Mouse (Mus musculus) T-helper 1 cell (primary cell): ENCODE results near the gene Cd247.

Experiments used
- in situ Hi-C: fragments of 300-600 bp; cut with MboI, MseI; formaldehyde crosslinking; loops from one replicate; pipeline ENCODE4 v1.15.1; 2025; ENCODE audit warnings: high pct_unique_total_duplicates

Gene Cd247

DNA sequence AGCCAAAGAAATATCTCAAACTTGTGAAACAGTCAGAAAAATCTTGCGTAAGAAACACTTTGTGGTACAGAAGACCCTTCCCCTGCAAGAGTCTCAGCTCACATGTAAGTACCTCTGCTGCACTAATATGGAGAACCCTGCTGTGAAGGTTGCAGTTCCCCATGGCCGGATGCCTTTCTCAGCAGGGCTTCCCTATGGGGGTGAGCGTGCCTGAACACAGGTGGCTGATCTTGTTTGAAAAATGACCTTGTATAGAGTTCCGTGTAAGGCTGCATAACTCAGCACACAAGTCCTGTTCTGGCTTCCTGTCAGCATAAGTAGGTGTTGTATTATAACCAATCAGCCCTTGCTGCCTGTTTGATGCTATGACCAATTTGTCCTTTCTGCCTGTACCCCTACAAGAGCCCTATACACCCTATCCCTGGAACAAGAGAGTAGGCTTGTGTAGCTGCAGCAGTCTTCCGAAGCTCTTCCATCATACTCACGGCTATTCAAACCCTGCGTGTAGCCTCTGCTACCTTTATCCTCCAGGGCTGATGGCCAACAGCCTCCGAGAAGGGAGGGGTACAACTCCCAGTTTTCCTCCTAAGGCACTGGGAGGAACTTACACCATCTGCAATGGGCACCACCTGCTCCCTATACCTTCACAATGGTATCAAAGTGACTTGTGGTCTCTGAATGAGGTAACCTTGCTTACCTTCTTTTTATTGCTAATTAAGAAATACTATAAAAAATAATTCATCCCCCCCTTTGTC lies 93.8 kb downstream of the Cd247 start:
- in situ Hi-C loops, result loop anchor here (10.0 kb wide), 1 partner anchor 92 kb away; no protein-coding TSS in a partner anchor

DNA sequence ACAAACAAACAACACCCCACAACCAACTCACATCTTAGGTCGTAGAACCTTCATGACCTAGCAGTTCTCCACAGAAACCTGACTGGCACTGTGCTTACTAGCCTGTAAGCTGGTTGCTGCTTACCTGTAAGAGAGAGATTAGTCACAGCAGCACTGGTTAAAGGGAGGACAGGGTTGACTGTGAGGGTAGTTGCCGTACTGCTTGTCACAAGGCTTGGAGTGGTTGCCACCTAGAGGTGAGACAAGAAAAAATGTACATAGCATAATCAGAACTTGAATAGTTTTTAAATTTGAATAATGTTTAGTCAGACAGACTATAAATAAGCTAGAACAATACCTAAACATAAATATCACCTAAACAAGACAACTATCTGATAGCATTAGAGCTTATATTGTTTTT lies 103.2 kb downstream of the Cd247 start:
- in situ Hi-C loops, result no loop called here

- in situ Hi-C loops, result loop anchor here (5.0 to 10.0 kb wide), 2 partner anchors 46 to 471 kb away; partner anchors contain the start of gene Tada1
These were observed 115.1 kb downstream of the Cd247 start for GRCm38 (mm10) chr1:165903596-165903995.

DNA sequence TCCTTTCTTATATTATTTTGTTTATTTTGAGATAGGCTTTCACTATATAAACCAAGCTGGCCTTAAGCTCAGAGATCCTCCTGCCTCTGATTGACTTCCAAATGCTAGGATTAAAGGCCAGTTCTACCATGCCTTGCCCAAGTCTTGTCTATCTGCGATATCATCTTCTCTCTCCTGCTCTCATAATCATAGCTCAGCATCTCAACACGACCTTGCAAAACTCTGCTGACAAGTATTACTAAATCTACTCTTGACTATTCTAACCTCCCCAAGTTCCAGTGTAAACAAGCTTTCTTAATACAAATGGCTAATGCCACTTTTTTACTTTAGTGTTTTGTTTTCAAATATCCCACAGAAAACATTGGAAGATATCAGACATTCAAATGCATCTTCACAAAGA lies 119.7 kb downstream of the Cd247 start:
- in situ Hi-C loops, result loop anchor here (10.0 kb wide), 1 partner anchor 467 kb away; the partner anchor contains the start of gene Tada1

DNA sequence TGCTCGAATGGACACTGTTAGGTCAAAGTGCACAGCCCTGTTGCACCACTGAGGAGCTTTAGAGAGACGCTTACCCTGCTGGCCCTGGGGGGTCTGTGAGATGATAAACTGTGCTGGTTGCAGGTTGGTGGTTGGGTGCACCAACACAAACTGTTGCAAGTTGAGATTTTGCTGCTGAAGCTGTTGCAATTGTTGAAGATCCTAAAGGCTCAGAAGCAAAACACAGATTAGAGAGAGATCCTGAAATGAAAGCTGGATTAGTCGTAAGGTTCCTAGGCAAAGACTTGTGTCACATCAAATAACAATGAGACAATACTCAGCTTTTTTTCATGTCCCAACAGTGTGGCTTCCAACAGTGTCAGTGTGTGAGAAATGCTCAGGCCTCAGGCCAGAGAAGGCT lies 120.3 kb downstream of the Cd247 start:
- in situ Hi-C loops, result loop anchor here (10.0 kb wide), 1 partner anchor 466 kb away; the partner anchor contains the start of gene Tada1

- in situ Hi-C loops, result loop anchor here (10.0 kb wide), 1 partner anchor 465 kb away; the partner anchor contains the start of gene Tada1
These were observed 121.0 kb downstream of the Cd247 start for GRCm38 (mm10) chr1:165909471-165909870.

DNA sequence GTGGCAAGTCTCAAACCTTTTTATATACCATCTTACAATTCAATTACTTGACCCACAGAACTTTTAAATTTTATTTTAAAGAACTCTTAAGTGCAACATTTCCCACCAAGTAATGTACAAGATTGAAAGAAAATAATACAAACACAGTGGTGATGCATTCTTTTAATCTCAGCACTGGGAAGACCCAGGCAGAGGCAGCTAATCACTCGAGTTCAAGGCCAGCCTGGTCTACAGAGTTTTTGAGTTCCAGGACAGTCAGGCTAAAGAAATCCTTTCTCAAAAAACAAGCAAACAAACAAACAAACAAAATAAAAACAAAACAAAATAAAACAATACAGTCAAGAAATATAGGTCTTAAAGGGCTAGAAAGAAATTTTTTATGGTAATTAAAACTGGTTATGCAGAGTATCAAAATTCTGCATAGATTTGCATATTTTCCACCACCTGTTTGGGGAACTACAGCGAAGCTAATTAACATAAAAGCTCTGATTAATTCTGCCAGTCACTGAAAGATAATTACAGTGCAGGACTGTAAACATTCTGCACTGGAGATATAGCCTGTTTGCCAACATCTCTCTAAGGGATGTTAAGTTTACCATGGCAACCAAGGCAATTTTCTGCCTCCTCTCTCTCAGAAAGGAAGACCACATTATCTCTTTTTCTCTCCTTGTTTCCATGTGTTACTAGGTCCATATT lies 125.4 kb downstream of the Cd247 start:
- in situ Hi-C loops, result no loop called here

GRCm38 (mm10) chr1:165914416-165914801 lies 125.9 kb downstream of the Cd247 start:
- in situ Hi-C loops, result no loop called here

GRCm38 (mm10) chr1:165921026-165921425 lies 132.5 kb downstream of the Cd247 start:
- in situ Hi-C loops, result no loop called here

DNA sequence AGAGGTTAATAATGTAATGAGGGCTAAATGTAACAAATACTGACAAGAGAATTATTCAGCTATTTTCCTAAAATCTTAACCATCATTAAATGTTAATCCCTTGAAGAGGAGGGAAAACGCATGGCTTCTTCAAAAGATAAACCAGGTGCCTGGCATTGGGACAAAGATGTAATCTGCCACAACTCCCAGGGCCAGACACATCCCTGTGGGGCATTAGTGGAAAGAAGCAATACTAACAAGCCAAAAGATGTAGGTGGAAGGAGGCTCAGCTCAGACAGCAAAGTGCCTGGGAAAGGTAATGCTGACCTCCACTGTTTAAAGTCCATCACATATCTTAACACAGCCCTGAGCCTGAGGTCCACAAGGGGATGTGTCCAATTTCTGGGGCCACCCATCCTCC lies 134.0 kb downstream of the Cd247 start:
- in situ Hi-C loops, result no loop called here

DNA sequence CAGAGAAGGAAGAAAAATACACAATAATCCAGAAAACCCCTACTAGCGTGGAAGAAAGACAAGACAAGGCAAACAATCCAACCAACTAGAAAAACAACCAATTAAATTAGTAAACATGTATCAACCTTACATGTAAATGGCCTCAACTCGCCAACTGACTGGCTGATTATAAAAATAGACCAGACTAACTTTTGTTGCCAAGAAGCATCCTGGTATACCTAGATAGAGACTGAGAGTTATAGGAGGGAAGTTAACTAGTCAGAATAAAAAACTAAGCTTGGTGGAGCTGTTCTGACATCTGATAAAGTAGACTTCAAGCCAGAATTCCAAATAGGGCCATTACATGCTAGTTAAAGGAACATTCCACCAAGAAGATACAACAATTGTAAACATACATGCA lies 136.7 kb downstream of the Cd247 start:
- in situ Hi-C loops, result no loop called here
